Mouse (Mus musculus) neural tube, embryonic 15.5 days (tissue): ENCODE data around the gene Cd3d. TPM values are rescaled to one million over a fixed set of nuclear protein-coding genes. Genes with fewer than 3 reads are reported as not detected.

Source experiments
- ATAC-seq: fragments of 200-750 bp; cut with Nextera tagmentation; 2 replicates; pipeline ENCODE4 v1.8.0; 2017; ENCODE audit warnings: mild to moderate bottlenecking, moderate TSS enrichment, moderate library complexity; ENCODE audit not compliant: low FRiP score
- H3K27ac ChIP-seq: fragments of 300-500 bp; sonication (generic); replicated peaks from 2 replicates; pipeline ENCODE4 v1.5.1; 2015; ENCODE audit warnings: mild to moderate bottlenecking, inconsistent platforms
- H3K27me3 ChIP-seq: fragments of 300-500 bp; sonication (generic); replicated peaks from 2 replicates; pipeline ENCODE4 v1.6.1; 2015; ENCODE audit warnings: inconsistent platforms
- H3K36me3 ChIP-seq: fragments of 300-500 bp; sonication (generic); 2 replicates; pipeline ENCODE4 v1.6.1; 2015; ENCODE audit warnings: inconsistent platforms
- H3K4me1 ChIP-seq: fragments of 300-500 bp; sonication (generic); 2 replicates; pipeline ENCODE4 v1.6.1; 2015; ENCODE audit warnings: inconsistent platforms
- H3K4me2 ChIP-seq: fragments of 300-500 bp; sonication (generic); 2 replicates; pipeline ENCODE4 v1.6.1; 2015; ENCODE audit warnings: inconsistent platforms, mild to moderate bottlenecking, moderate library complexity
- H3K4me3 ChIP-seq: fragments of 300-500 bp; sonication (generic); replicated peaks from 2 replicates; pipeline ENCODE4 v1.5.1; 2015; ENCODE audit warnings: mild to moderate bottlenecking, inconsistent platforms
- H3K9ac ChIP-seq: fragments of 300-500 bp; sonication (generic); replicated peaks from 2 replicates; pipeline ENCODE4 v1.6.1; 2015; ENCODE audit warnings: mild to moderate bottlenecking, inconsistent platforms
- H3K9me3 ChIP-seq: fragments of 300-500 bp; sonication (generic); replicated peaks from 2 replicates; pipeline ENCODE4 v1.6.1; 2016; ENCODE audit warnings: inconsistent platforms
- WGBS: fragments of 180-500 bp; shearing (Covaris S2); methylation state at CpG from one replicate; pipeline ENCODE4 v1.1.7; 2015; ENCODE audit warnings: mixed read lengths; 5-methylcytosine and 5-hydroxymethylcytosine counted together
- polyA plus RNA-seq: library from polyadenylated mRNA; unstranded; fragments of >200 nt; fragmentation: Nextera tagmentation; extraction: Ambion mirVana; gene quantifications from 2 replicates; pipeline ENCODE4 v1.2.1, GENCODE M21; 2015

Gene Cd3d
- polyA plus RNA-seq, 1 experiment from 2014 or later, result not detected

- H3K9ac ChIP-seq, result no peak overlapping the region
- no peak for ATAC-seq
- 0 out of 2 replicates have a peak, but pooled peaks cover 7% of the 10 kb centered on the region for H3K27me3 ChIP-seq
- 82% methylated on average over 7 of the region's 7 CpGs for WGBS
- H3K4me3 ChIP-seq, result no peak overlapping the region
- no peaks in the 10 kb centered on the region for H3K4me1 ChIP-seq
- no peaks in the 10 kb centered on the region for H3K36me3 ChIP-seq
- H3K9me3 ChIP-seq, result no peaks in the 10 kb centered on the region
- H3K27ac ChIP-seq, result no peak overlapping the region
- H3K4me2 ChIP-seq, result no peak overlapping the region
Observed at GRCm38 (mm10) chr9:44979806-44980205, 1.8 kb upstream of the Cd3d start.

GRCm38 (mm10) chr9:44980242-44980641, 1.3 kb upstream of the Cd3d start, which contains the start of gene Cd3g:
TSS of gene Cd3g (minus strand) at chr9:44980431.
- H3K9me3 ChIP-seq, result no peaks in the 10 kb centered on the region
- no peak within 1 kb of the TSS for H3K27ac ChIP-seq
- ATAC-seq, result no peak
- H3K4me1 ChIP-seq, result no peaks in the 10 kb centered on the region
- H3K36me3 ChIP-seq, result no peaks in the 10 kb centered on the region
- H3K9ac ChIP-seq, result no peak within 1 kb of the TSS
- no peak within 1 kb of the TSS for H3K4me2 ChIP-seq
- 0 out of 2 replicates have a peak, but pooled peaks cover 10% of the 10 kb centered on the region for H3K27me3 ChIP-seq
- 74% methylated on average over 3 of the region's 3 CpGs for WGBS
- H3K4me3 ChIP-seq, result no peak within 1 kb of the TSS

DNA sequence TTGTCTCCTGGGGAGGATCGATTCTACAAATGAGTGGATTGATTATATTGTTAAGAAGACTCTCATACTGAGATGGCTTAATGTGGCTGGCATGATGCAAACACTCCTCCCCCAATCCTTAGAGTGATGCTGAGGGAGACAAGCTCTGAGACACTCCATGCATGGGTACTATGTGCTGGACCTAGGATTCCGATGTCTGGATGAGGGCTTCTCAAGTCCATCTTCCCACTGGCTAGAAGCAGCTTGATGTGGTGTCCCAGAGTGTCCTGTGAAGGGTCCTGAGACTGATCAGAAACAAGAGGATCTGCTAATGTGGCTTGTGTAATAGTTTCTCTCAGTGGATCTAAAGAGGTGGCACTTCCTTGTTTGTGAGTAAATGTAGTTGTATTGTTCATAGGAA, 482 bp upstream of the Cd3d start:
- Histone ChIP-seq H3K27me3 (0 out of 2 replicates have a peak, but pooled peaks cover 10% of the 10 kb centered on the region), H3K36me3 (no peaks in the 10 kb centered on the region), H3K9ac (no peak overlapping the region), H3K9me3 (no peaks in the 10 kb centered on the region), H3K4me3 (no peak overlapping the region), H3K4me1 (no peaks in the 10 kb centered on the region), H3K4me2 (no peak overlapping the region), H3K27ac (no peak overlapping the region)
- WGBS, result 97% methylated on average over 2 of the region's 2 CpGs
- no peak for ATAC-seq

- no peaks in the 10 kb centered on the region for H3K4me1 ChIP-seq
- H3K27ac ChIP-seq, result no peak overlapping the region
- H3K4me2 ChIP-seq, result no peak overlapping the region
- 0 out of 2 replicates have a peak, but pooled peaks cover 10% of the 10 kb centered on the region for H3K27me3 ChIP-seq
- H3K36me3 ChIP-seq, result no peaks in the 10 kb centered on the region
- no peak overlapping the region for H3K4me3 ChIP-seq
- H3K9ac ChIP-seq, result no peak overlapping the region
- no peak for ATAC-seq
- WGBS, result 90% methylated on average over 8 of the region's 8 CpGs
- no peaks in the 10 kb centered on the region for H3K9me3 ChIP-seq
Observed at GRCm38 (mm10) chr9:44982081-44982480, 495 bp downstream of the Cd3d start.

GRCm38 (mm10) chr9:44982531-44982930, 945 bp downstream of the Cd3d start:
- H3K27ac ChIP-seq, result no peak overlapping the region
- no peak overlapping the region for H3K9ac ChIP-seq
- H3K9me3 ChIP-seq, result no peaks in the 10 kb centered on the region
- H3K27me3 ChIP-seq, result 0 out of 2 replicates have a peak, but pooled peaks cover 7% of the 10 kb centered on the region
- no peak overlapping the region for H3K4me2 ChIP-seq
- WGBS, result 92% methylated on average over 3 of the region's 3 CpGs
- no peaks in the 10 kb centered on the region for H3K36me3 ChIP-seq
- no peak for ATAC-seq
- no peak overlapping the region for H3K4me3 ChIP-seq
- no peaks in the 10 kb centered on the region for H3K4me1 ChIP-seq

DNA sequence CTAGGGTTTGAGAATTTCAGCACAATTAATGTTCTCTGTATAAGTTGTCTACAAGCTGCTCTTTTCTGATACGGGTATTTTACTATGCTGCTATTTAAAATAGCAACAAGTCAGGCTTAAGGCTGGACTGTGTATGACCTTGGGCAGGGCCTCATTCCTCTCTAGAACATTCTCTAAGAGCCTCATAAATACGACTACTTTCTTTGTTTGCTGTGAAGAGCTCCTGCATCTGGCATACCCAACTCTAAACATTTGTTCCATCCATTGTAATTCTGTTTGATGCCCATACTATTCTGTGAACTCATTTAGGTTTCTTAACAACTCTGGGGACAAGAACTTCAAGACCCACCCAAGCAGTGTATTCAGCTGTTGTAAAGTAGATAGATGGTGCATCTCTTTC, 1.4 kb downstream of the Cd3d start:
- Histone ChIP-seq H3K9me3 (no peaks in the 10 kb centered on the region), H3K4me1 (no peaks in the 10 kb centered on the region), H3K27ac (no peak overlapping the region), H3K9ac (no peak overlapping the region), H3K4me2 (no peak overlapping the region), H3K27me3 (0 out of 2 replicates have a peak, but pooled peaks cover 7% of the 10 kb centered on the region), H3K36me3 (no peaks in the 10 kb centered on the region), H3K4me3 (no peak overlapping the region)
- no peak for ATAC-seq
- WGBS, result 71% methylated on average over 2 of the region's 2 CpGs

DNA sequence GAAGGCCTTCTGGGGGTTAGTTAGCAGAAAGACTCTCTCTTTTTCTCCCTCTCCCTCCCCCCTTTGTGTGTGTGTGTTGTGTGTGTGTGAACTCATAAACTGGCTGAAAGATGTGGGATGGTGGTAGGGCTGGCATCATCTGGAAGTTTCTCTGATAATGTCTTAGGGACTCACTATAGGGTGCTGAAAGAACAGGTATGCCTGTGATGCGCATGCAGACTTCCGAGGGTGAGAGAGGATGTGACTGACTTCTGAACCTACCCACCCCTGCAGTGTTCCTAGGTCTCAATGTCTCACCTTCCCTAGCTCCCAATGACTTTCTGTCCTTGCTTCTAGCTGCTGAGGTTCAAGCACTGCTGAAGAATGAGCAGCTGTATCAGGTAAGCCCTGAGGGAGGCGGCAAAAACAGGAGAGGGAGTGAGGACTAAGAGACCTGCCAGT, 4.2 kb downstream of the Cd3d start:
- Histone ChIP-seq H3K9me3 (no peaks in the 10 kb centered on the region), H3K27ac (no peak overlapping the region), H3K27me3 (0 out of 2 replicates have a peak, but pooled peaks cover 7% of the 10 kb centered on the region), H3K9ac (no peak overlapping the region), H3K36me3 (no peaks in the 10 kb centered on the region), H3K4me2 (no peak overlapping the region), H3K4me3 (no peak overlapping the region), H3K4me1 (no peaks in the 10 kb centered on the region)
- 79% methylated on average over 3 of the region's 3 CpGs for WGBS
- ATAC-seq, result no peak

- Histone ChIP-seq H3K4me1 (no peaks in the 10 kb centered on the region), H3K9me3 (no peaks in the 10 kb centered on the region), H3K27ac (no peak overlapping the region), H3K9ac (no peak overlapping the region), H3K4me3 (no peak overlapping the region), H3K4me2 (no peak overlapping the region), H3K36me3 (no peaks in the 10 kb centered on the region), H3K27me3 (0 out of 2 replicates have a peak, but pooled peaks cover 7% of the 10 kb centered on the region)
- 57% methylated on average over 14 of the region's 14 CpGs for WGBS
- no peak for ATAC-seq
Observed at GRCm38 (mm10) chr9:44986242-44986781, 4.7 kb downstream of the Cd3d start.

- 78% methylated on average over 5 of the region's 5 CpGs for WGBS
- no peak for ATAC-seq
Observed at GRCm38 (mm10) chr9:44986976-44987375, 5.4 kb downstream of the Cd3d start.

GRCm38 (mm10) chr9:44991821-44992220, 10.2 kb downstream of the Cd3d start:
- 95% methylated on average over 2 of the region's 2 CpGs for WGBS
- ATAC-seq, result no peak
- H3K27me3 ChIP-seq, result 0 out of 2 replicates have a peak, but pooled peaks cover 3% of the 10 kb centered on the region

More at GRCm38 (mm10) chr9:44986976-44987375, 5.4 kb downstream of the Cd3d start:
- H3K4me2 ChIP-seq, result no peak overlapping the region
- no peaks in the 10 kb centered on the region for H3K4me1 ChIP-seq
- no peaks in the 10 kb centered on the region for H3K9me3 ChIP-seq
- no peak overlapping the region for H3K4me3 ChIP-seq
- H3K27ac ChIP-seq, result no peak overlapping the region
- no peak overlapping the region for H3K9ac ChIP-seq
- 0 out of 2 replicates have a peak, but pooled peaks cover 7% of the 10 kb centered on the region for H3K27me3 ChIP-seq
- no peaks in the 10 kb centered on the region for H3K36me3 ChIP-seq

DNA sequence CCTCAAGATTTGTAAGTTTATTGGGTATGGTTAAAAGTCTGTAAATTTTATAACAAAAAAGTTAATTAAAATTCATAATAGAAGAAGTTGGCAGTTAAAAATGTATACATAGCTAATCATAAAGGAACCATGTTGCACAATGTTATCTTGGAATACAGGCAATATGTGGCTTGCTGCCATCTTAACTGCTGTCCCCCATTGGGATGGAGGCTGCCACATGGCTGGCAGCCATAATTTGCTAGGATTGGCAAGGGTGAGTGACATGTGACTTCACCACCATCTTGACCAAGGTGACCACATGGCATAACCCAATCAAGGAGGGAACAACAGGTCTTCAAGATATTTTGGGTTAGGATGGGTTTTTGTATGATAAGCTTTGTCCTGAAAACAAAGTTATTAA, 10.7 kb downstream of the Cd3d start:
- no peaks in the 10 kb centered on the region for H3K9me3 ChIP-seq
- ATAC-seq, result no peak
- H3K27ac ChIP-seq, result no peak overlapping the region
- 0 out of 2 replicates have a peak, but pooled peaks cover 3% of the 10 kb centered on the region for H3K27me3 ChIP-seq
- H3K36me3 ChIP-seq, result no peaks in the 10 kb centered on the region
- no peaks in the 10 kb centered on the region for H3K4me1 ChIP-seq
- H3K4me3 ChIP-seq, result no peak overlapping the region
- no peak overlapping the region for H3K9ac ChIP-seq
- H3K4me2 ChIP-seq, result no peak overlapping the region

More at GRCm38 (mm10) chr9:44991821-44992220, 10.2 kb downstream of the Cd3d start:
- Histone ChIP-seq H3K4me3 (no peak overlapping the region), H3K27ac (no peak overlapping the region), H3K36me3 (no peaks in the 10 kb centered on the region), H3K9me3 (no peaks in the 10 kb centered on the region), H3K4me2 (no peak overlapping the region), H3K9ac (no peak overlapping the region), H3K4me1 (no peaks in the 10 kb centered on the region)

- 94% methylated on average over 2 of the region's 2 CpGs for WGBS
- Histone ChIP-seq H3K36me3 (no peaks in the 10 kb centered on the region), H3K27ac (no peak overlapping the region), H3K9ac (no peak overlapping the region), H3K27me3 (0 out of 2 replicates have a peak, but pooled peaks cover 3% of the 10 kb centered on the region), H3K4me2 (no peak overlapping the region), H3K4me1 (no peaks in the 10 kb centered on the region), H3K9me3 (no peaks in the 10 kb centered on the region), H3K4me3 (no peak overlapping the region)
- ATAC-seq, result no peak
Observed at GRCm38 (mm10) chr9:44993268-44993667, 11.7 kb downstream of the Cd3d start.
